Mouse (Mus musculus) heart, embryonic 13.5 days (tissue): Measurements from ENCODE around the gene Arsg. TPM values are rescaled to one million over a fixed set of nuclear protein-coding genes. Genes with fewer than 3 reads are reported as not detected.

Experiments
- ATAC-seq: fragments of 200-750 bp; cut with Nextera tagmentation; 2 replicates; pipeline ENCODE4 v1.8.0; 2017; ENCODE audit warnings: moderate TSS enrichment; ENCODE audit not compliant: insufficient number of reproducible peaks, low FRiP score, low TSS enrichment; ENCODE audit errors: extremely low read depth
- H3K27ac ChIP-seq: fragments of 300-500 bp; sonication (generic); replicated peaks from 2 replicates; pipeline ENCODE4 v1.5.1; 2015; ENCODE audit warnings: moderate library complexity, mild to moderate bottlenecking, inconsistent platforms
- H3K27me3 ChIP-seq: fragments of 300-500 bp; sonication (generic); replicated peaks from 2 replicates; pipeline ENCODE4 v1.6.1; 2015; ENCODE audit warnings: mild to moderate bottlenecking, inconsistent platforms
- H3K36me3 ChIP-seq: fragments of 300-500 bp; sonication (generic); 2 replicates; pipeline ENCODE4 v1.6.1; 2015; ENCODE audit warnings: mild to moderate bottlenecking, inconsistent platforms
- H3K4me1 ChIP-seq: fragments of 300-500 bp; sonication (generic); 2 replicates; pipeline ENCODE4 v1.6.1; 2015; ENCODE audit warnings: inconsistent platforms
- H3K4me2 ChIP-seq: fragments of 300-500 bp; sonication (generic); 2 replicates; pipeline ENCODE4 v1.6.1; 2015; ENCODE audit warnings: inconsistent platforms, mild to moderate bottlenecking, moderate library complexity
- H3K4me3 ChIP-seq: fragments of 300-500 bp; sonication (generic); 2 replicates; pipeline ENCODE4 v1.5.1; 2015; ENCODE audit warnings: moderate library complexity, mild to moderate bottlenecking, inconsistent platforms
- H3K9ac ChIP-seq: fragments of 300-500 bp; sonication (generic); 2 replicates; pipeline ENCODE4 v1.6.1; 2015; ENCODE audit warnings: inconsistent platforms, mild to moderate bottlenecking, moderate library complexity
- H3K9me3 ChIP-seq: fragments of 300-500 bp; sonication (generic); 2 replicates; pipeline ENCODE4 v1.6.1; 2016; ENCODE audit warnings: inconsistent platforms
- WGBS: fragments of 180-500 bp; shearing (Covaris S2); methylation state at CpG from one replicate; pipeline ENCODE4 v1.1.7; 2015; ENCODE audit warnings: mixed read lengths; 5-methylcytosine and 5-hydroxymethylcytosine counted together
- polyA plus RNA-seq: library from polyadenylated mRNA; unstranded; fragments of >200 nt; fragmentation: Nextera tagmentation; extraction: Ambion mirVana; gene quantifications from 2 replicates; pipeline ENCODE4 v1.2.1, GENCODE M21; 2015

Arsg gene
- 3.8 and 3.9 TPM in 2 replicates for polyA plus RNA-seq

DNA sequence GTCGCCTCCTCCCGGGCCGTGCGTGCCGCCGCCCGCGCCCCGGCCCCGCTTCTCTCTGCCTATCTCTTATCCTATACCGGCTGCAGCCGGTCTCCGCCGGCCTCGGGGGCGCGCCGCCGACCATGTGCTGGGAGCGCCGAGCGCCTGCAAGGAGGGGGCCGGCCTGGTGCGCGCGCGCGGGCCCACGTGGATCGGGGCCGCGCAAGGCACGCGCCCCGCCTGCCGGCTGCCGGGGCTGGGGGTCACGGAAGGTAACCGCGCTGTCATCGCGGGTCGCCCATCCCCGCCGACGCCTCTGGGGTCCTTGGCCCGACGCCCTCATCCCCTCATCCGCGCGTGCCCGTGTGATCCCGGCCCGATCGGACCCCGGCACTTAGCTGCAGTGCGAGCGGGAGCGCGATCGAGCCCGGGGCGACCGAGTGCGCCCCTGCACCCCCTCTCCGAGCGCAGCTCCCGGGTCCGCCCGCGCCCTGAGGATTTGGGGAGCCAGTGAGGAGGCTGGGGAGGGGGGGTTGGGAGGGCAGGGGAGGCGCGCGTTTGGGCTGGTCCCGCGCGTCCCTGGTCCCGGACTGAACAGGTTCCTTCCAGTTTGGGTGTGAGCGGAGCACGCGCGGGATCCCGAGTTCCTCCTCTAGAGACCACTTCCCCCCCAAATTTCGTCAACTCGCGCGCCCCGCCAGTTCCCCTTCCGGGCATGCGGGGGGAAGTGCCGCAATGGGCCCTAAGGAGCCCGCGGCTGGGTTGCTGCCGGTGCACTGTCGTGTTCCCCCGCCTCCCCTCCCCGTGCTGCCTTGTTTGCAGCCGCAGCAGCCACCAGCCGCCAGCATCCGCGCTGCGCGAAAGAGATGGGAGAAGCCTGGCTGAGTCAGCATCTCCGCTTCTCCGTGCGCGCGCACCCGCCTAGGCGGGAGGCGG, at the start of gene Arsg, which contains the start of gene Slc16a6:
Gene Arsg (plus strand): TSS at position 204 of the 915 bp plus-strand sequence.
Gene Slc16a6 (minus strand): TSS at position 428 of the 915 bp plus-strand sequence.
- peaks cover 19% of the 10 kb centered on the region for H3K27me3 ChIP-seq
- H3K4me2 ChIP-seq: peak within 1 kb of the TSS; percentile 90

DNA sequence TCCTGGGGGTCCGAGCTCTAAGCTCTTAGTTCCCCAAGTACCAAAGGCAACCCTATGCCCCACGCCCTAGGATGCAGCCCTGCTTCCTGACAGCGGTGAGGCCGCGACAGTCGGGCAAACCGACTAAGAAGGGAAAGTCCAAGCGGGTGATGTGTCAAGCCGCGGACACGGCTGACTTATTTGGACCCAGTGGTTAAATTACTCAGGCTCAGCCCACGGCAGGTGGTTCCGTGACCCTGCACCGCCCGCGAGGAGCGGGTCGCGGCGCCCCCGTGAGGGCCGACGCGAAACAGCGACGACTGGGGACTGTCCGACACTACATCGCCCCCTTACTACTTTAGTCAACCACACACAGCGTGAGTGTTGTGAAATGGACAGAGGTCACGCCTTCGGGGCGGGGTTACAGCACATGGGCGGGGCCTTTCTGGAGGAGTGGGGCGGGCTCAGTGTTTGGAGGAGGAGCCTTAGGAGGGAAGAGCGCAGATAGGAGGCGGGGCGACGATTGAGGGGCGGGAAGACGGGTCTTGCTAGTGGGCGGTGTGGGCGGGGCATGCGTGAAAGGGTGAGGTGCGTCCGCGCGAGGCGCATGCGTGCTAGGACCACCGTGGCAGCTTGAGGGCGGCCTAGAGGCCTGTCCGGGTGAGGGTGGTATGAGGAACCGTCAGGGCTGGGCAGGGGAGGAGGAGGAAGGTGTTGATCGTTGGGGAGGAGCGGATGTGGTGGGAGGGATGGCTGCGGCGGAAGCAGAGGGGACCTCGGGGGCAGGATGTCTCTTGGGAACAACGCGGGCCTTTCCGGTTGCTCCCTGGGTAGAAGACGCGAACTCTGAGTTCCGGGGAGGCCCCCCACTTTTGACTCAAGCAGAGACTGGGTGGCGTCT, 47.5 kb upstream of the Arsg start, which contains the start of gene Amz2:
Gene Amz2 (plus strand): TSS at position 555 of the 880 bp plus-strand sequence.
- peak; percentile 98 for ATAC-seq
- Histone ChIP-seq H3K4me1 (peaks cover 9% of the 10 kb centered on the region), H3K9ac (peak within 1 kb of the TSS; percentile 88), H3K27me3 (no peaks in the 10 kb centered on the region), H3K4me3 (peak within 1 kb of the TSS; percentile 78), H3K27ac (peak within 1 kb of the TSS; percentile 93), H3K9me3 (0 out of 2 replicates have a peak, but pooled peaks cover 6% of the 10 kb centered on the region), H3K36me3 (peaks cover 25% of the 10 kb centered on the region), H3K4me2 (peak within 1 kb of the TSS; percentile 80)
- WGBS: under 1% methylated on average over 65 of the region's 65 CpGs

More for the DNA sequence above, at the start of gene Arsg, which contains the start of gene Slc16a6:
- peak within 1 kb of the TSS; percentile 89 for H3K27ac ChIP-seq
- under 1% methylated on average over 105 of the region's 111 CpGs for WGBS
- H3K4me3 ChIP-seq: peak within 1 kb of the TSS; percentile 87
- H3K4me1 ChIP-seq: peaks cover 45% of the 10 kb centered on the region
- H3K9ac ChIP-seq: peak within 1 kb of the TSS; percentile 92
- H3K9me3 ChIP-seq: no peaks in the 10 kb centered on the region
- H3K36me3 ChIP-seq: no peaks in the 10 kb centered on the region
- ATAC-seq: peak; percentile 69

DNA sequence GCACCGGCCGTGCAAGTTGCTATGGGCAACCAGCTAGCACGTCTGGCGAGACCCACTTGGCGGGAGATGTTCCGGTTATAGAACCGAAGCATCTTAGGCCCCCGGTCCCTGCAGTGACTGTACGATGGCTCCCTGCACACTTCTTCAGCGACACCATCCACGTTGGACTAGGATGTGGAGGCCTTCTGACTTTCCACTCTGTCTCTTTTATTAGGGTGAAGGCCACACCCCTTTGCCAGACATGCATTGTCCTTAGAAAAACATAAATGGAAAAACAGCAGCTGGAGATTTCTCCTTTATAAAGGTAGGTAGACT, 46.9 kb upstream of the Arsg start:
- Histone ChIP-seq H3K9ac (peak overlapping the region; percentile 88), H3K36me3 (peaks cover 31% of the 10 kb centered on the region), H3K9me3 (0 out of 2 replicates have a peak, but pooled peaks cover 6% of the 10 kb centered on the region), H3K4me1 (peaks cover 11% of the 10 kb centered on the region), H3K27ac (peak overlapping the region; percentile 93), H3K4me3 (peak overlapping the region; percentile 78), H3K4me2 (peak overlapping the region; percentile 80), H3K27me3 (no peaks in the 10 kb centered on the region)
- under 1% methylated on average over 11 of the region's 11 CpGs for WGBS
- ATAC-seq: no peak

DNA sequence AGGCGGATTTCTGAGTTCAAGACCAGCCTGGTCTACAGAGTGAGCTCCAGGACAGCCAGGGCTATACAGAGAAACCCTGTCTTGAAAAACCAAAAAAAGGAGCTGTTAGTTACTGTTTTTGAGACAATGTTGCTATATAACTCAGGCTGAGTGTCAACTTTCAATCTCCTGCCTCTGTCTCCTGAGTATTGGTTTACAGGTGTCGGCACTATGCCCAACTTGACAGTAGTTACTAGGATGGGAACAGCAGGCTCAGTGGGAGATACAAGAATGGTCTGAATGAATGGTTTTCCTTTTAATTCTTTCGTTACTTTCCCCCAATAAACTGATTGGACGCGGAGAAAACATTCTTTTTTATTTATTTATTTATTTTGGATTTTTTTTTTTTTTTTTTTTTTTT, 45.8 kb upstream of the Arsg start:
- peak overlapping the region; percentile 80; the same call in 1 of the 2 replicates for H3K4me2 ChIP-seq
- ATAC-seq: no peak
- H3K9ac ChIP-seq: no peak overlapping the region
- no peaks in the 10 kb centered on the region for H3K27me3 ChIP-seq
- 93% methylated on average over 5 of the region's 5 CpGs for WGBS
- 0 out of 2 replicates have a peak, but pooled peaks cover 1% of the 10 kb centered on the region for H3K9me3 ChIP-seq
- peaks cover 16% of the 10 kb centered on the region for H3K4me1 ChIP-seq
- H3K4me3 ChIP-seq: no peak overlapping the region
- no peak overlapping the region for H3K27ac ChIP-seq
- peaks cover 35% of the 10 kb centered on the region for H3K36me3 ChIP-seq

DNA sequence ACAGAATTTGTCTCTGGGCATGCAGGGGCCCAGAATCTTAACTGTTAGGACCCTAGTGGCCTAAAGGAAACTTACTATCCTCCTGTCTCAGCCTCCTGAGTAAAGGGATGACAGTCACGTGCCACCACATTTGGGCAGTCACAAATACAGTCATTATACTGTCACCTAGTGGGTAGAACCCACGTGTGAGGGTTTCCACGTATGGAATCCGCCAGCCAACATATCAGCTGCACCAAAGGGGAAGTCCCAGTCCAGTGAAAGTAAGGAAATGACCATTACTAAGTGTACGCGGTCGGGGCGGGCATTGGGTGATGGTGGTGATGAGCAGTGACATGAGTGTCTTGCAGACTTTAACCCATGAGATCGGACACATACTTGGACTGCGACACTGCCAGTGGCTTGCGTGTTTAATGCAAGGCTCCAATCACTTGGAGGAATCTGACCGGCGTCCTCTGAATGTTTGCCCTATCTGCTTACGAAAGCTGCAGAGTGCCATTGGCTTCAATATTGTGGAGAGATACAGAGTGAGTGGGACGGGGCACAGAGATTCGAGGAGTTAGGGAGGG, 38.9 kb upstream of the Arsg start:
- ATAC-seq: no peak
- Histone ChIP-seq H3K4me1 (peaks cover 8% of the 10 kb centered on the region), H3K9me3 (no peaks in the 10 kb centered on the region), H3K4me3 (no peak overlapping the region), H3K27me3 (no peaks in the 10 kb centered on the region), H3K36me3 (peaks cover 77% of the 10 kb centered on the region), H3K27ac (no peak overlapping the region), H3K9ac (no peak overlapping the region), H3K4me2 (no peak overlapping the region)
- WGBS: 88% methylated on average over 16 of the region's 16 CpGs

DNA sequence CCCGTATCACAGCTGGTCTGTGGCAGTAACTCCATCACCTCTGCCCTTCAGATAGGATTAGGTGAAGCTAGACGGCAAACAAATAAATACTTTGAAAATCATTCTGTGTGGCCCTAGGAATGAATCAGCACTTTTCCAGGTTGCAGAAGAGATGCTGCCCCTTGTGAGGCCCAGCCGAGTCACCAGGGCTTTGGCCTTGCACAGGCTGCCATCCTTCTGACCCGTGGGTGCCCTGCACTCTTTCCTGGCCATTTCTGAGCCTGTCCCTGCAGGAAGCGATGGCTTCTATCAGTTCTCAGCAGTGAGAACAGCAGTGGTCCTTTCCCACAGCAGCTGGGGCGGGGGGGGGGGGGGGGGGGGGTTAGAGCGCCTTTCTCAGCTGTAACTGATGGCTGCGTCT, 36.3 kb upstream of the Arsg start:
- ATAC-seq: no peak
- 61% methylated on average over 8 of the region's 8 CpGs for WGBS
- H3K36me3 ChIP-seq: peaks cover 54% of the 10 kb centered on the region

DNA sequence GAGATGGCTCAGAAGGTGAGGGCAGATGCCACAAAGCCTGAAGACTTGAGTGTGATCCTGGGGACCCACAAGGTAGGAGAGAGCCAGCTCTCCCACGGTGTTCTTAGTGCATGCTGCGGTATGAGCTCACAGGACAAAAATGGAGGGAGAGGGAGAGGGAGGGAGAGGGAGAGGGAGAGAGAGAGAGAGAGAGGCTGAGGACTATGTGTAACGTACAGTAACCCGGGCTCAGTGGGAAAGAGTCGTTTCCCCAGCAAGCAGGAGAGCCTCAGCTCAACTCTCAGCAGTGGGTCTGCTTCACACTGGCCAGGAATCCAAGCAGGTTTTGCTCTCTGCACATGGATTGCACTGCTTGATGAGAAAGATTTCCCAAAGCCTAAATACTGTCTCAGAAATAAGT, 34.0 kb upstream of the Arsg start:
- Histone ChIP-seq H3K27me3 (no peaks in the 10 kb centered on the region), H3K9ac (peak overlapping the region; percentile 86), H3K9me3 (no peaks in the 10 kb centered on the region), H3K4me3 (peak overlapping the region; percentile 72), H3K4me2 (peak overlapping the region; percentile 93), H3K36me3 (peaks cover 39% of the 10 kb centered on the region), H3K4me1 (peaks cover 18% of the 10 kb centered on the region), H3K27ac (peak overlapping the region; percentile 49)
- no peak for ATAC-seq
- WGBS: 14% methylated on average over 5 of the region's 5 CpGs

More for the DNA sequence above, 36.3 kb upstream of the Arsg start:
- no peak overlapping the region for H3K4me3 ChIP-seq
- no peaks in the 10 kb centered on the region for H3K9me3 ChIP-seq
- H3K9ac ChIP-seq: no peak overlapping the region
- H3K4me1 ChIP-seq: peaks cover 18% of the 10 kb centered on the region
- no peak overlapping the region for H3K4me2 ChIP-seq
- H3K27me3 ChIP-seq: no peaks in the 10 kb centered on the region
- no peak overlapping the region for H3K27ac ChIP-seq

DNA sequence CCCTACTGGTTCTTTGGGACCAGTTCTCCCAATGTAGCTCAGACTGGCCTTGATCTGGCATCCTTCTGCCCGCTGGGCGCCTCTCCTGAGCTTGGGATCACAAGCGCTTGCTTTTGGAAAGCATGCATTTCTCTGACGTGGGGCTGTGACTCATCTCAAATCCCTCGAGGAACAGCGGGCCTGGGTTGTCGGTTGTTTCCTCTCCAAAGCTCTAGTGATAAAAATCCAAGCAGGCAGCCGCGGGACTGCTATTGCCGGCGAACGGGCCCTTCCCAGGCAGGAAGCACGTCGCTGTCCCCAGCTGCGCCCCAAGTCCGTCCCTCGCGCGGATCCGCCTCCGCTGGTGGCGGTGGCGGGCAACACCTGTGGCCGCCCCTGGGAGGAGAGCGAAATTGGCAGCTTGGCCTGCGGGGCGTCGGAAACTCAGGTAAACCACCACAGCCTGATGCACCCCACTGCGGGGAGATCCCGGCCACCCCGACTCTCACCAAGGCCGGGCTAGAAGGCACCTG, 33.3 kb upstream of the Arsg start:
- Histone ChIP-seq H3K4me1 (peaks cover 22% of the 10 kb centered on the region), H3K4me3 (peak overlapping the region; percentile 72), H3K36me3 (peaks cover 32% of the 10 kb centered on the region), H3K27ac (peak overlapping the region; percentile 49), H3K4me2 (peak overlapping the region; percentile 93), H3K27me3 (no peaks in the 10 kb centered on the region), H3K9me3 (no peaks in the 10 kb centered on the region), H3K9ac (peak overlapping the region; percentile 86)
- WGBS: 2% methylated on average over 31 of the region's 32 CpGs
- no peak for ATAC-seq

DNA sequence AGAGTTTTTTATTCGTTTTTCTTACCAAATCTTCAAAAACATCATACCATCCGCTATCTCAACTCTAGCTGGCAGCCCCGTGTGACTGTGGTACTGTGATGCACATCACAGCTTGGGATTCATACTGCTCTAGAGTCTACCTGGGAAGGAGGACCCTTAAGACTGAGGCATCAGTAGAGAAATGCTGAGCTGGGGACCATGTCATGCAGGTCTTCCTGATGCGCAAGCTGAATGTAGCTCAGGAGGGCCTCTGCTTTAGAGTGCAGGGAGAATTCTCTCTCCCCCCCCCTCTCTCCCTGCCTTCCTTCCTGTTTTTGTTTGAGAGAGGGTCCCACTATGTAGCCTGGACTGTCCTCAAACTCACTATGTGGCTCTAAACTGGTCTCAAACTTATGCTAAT, 32.5 kb upstream of the Arsg start:
- ATAC-seq: no peak
- Histone ChIP-seq H3K4me2 (peak overlapping the region; percentile 93), H3K4me3 (peak overlapping the region; percentile 72), H3K4me1 (peaks cover 28% of the 10 kb centered on the region), H3K9me3 (no peaks in the 10 kb centered on the region), H3K36me3 (peaks cover 25% of the 10 kb centered on the region), H3K9ac (peak overlapping the region; percentile 86), H3K27ac (no peak overlapping the region), H3K27me3 (no peaks in the 10 kb centered on the region)
- WGBS: 49% methylated on average over 4 of the region's 4 CpGs

DNA sequence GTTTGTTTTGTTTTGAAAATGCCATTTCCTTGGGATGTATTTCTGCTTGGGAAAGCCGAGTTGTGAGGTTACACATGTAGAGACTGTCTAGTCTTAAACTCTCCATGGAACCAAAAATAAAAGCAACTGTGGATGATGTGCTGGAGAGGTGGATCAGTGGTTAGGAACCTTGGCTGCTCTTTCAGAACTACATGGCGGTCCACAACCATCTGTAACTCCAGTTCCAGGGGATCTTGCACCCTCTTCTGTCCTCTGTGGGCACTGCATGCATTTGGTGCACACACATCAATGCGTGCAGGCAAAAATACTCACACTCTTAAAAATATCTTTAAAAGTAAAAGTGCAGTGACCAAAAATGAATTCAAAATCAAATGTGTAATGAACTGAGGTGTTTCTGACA, 32.1 kb upstream of the Arsg start:
- H3K9me3 ChIP-seq: no peaks in the 10 kb centered on the region
- no peaks in the 10 kb centered on the region for H3K27me3 ChIP-seq
- H3K36me3 ChIP-seq: peaks cover 20% of the 10 kb centered on the region
- H3K4me2 ChIP-seq: peak overlapping the region; percentile 93; the same call in 1 of the 2 replicates
- no peak overlapping the region for H3K4me3 ChIP-seq
- ATAC-seq: no peak
- H3K4me1 ChIP-seq: peaks cover 28% of the 10 kb centered on the region
- H3K27ac ChIP-seq: no peak overlapping the region
- 54% methylated on average over 3 of the region's 3 CpGs for WGBS
- no peak overlapping the region for H3K9ac ChIP-seq
